ENCODE assay signal across 23 mouse cellular contexts in genomic region chr7:143722646-143723045, GRCm38 (mm10). TPM values are rescaled to one million over a fixed set of nuclear protein-coding genes. Genes with fewer than 3 reads are reported as not detected.
DNase-seq lines count a peak whose midpoint lies in the region; ATAC-seq and TF ChIP-seq lines count a peak whose summit lies in the region.
"Had no signal": no experiment of that assay in that cellular context is flagged by ENCODE, and none has a peak within 500 bp of the region (broad histone marks: within the 10 kb centered on the region; RNA-seq: fewer than 3 reads in every experiment).

No protein-coding gene starts in this region.

- peak overlapping the region; percentile 93; the same call in 1 of the 2 replicates for H3K27ac ChIP-seq in lung, embryonic 16.5 days (ENCODE audit: low read length)
- H3K27ac ChIP-seq in stomach, postnatal 0 days (replicated peaks), result peak overlapping the region; percentile 94
- H3K27ac ChIP-seq: heart, adult 2 months; hindbrain, embryonic 13.5 days; kidney, postnatal 0 days; left cerebral cortex, adult 2 months; limb, embryonic 12.5 days; liver, embryonic 14.5 days; macrophage; midbrain, embryonic 13.5 days had no signal

- DNase-seq in frontal cortex, postnatal 25 days (ENCODE audit: low spot score in 2 of 2), result no peak
- no peak for DNase-seq in lung, adult 2 months
- peak; percentile 47 for DNase-seq in layer of hippocampus, adult 9-11 months
- DNase-seq in stomach, postnatal 0 days (ENCODE audit: low spot score), result no peak
- no peak for DNase-seq in MN1 (ENCODE audit: low spot score)
- DNase-seq: cerebellum, adult 11 months; cerebellum, postnatal 36 days; heart, adult 2 months; right cerebral cortex, postnatal 25 days; thymus, postnatal 14 days had no signal

- no peak for TF ChIP-seq EP300 in stomach, postnatal 0 days (optimal IDR thresholded peaks at IDR 0.05)

- H3K4me3 ChIP-seq in lung, embryonic 16.5 days (ENCODE audit: low read length), result no peak overlapping the region
- H3K4me3 ChIP-seq in lung, adult 2 months (replicated peaks; ENCODE audit: extremely low read depth, low read depth, low read length), result no peak overlapping the region
- no peak overlapping the region for H3K4me3 ChIP-seq in stomach, postnatal 0 days (ENCODE audit: low read depth, low read length)
- H3K4me3 ChIP-seq: heart, adult 2 months; hindbrain, embryonic 13.5 days; left cerebral cortex, adult 2 months; limb, embryonic 12.5 days; midbrain, embryonic 13.5 days had no signal

- no peak overlapping the region for H3K4me2 ChIP-seq in lung, embryonic 16.5 days (ENCODE audit: low read depth, low read length)
- no peak overlapping the region for H3K4me2 ChIP-seq in stomach, postnatal 0 days (replicated peaks; ENCODE audit: low read depth)
- H3K4me2 ChIP-seq: hindbrain, embryonic 13.5 days; limb, embryonic 12.5 days; midbrain, embryonic 13.5 days had no signal

- peaks cover 27% of the 10 kb centered on the region for H3K4me1 ChIP-seq in lung, embryonic 16.5 days (replicated peaks; ENCODE audit: control insufficient read depth, insufficient read depth, low read length)
- H3K4me1 ChIP-seq in lung, adult 2 months (ENCODE audit: control insufficient read depth, insufficient read depth, low read length), result peaks cover 19% of the 10 kb centered on the region
- no peaks in the 10 kb centered on the region for H3K4me1 ChIP-seq in stomach, postnatal 0 days (replicated peaks; ENCODE audit: control insufficient read depth, insufficient read depth)
- H3K4me1 ChIP-seq: limb, embryonic 12.5 days had no signal

- TF ChIP-seq POLR2A in lung, adult 2 months (IDR thresholded peaks at IDR 0.05; ENCODE audit: borderline replicate concordance, extremely low read depth, low read depth, low read length), result no peak

- ATAC-seq in frontal cortex, adult (ENCODE audit: low TSS enrichment), result peak; percentile 83
- no peak for ATAC-seq in lung, embryonic 16.5 days (ENCODE audit: low read depth)
- ATAC-seq in stomach, postnatal 0 days (ENCODE audit: low FRiP score, low TSS enrichment), result no peak
- ATAC-seq: CD4-positive, CD25-positive, alpha-beta regulatory T cell, adult 4 months; midbrain, embryonic 13.5 days had no signal

- no peak for TF ChIP-seq CTCF in lung, adult 2 months (IDR thresholded peaks at IDR 0.05; ENCODE audit: insufficient read depth, low read length)
- TF ChIP-seq CTCF in stomach, postnatal 0 days (IDR thresholded peaks at IDR 0.05; ENCODE audit: low read depth), result no peak

- no peak overlapping the region for H3K9ac ChIP-seq in lung, embryonic 16.5 days (ENCODE audit: low read length)
- no peak overlapping the region for H3K9ac ChIP-seq in stomach, postnatal 0 days (ENCODE audit: low read length)
- H3K9ac ChIP-seq: hindbrain, embryonic 13.5 days; limb, embryonic 12.5 days; liver, embryonic 14.5 days; midbrain, embryonic 13.5 days had no signal

- 85% methylated on average over 5 of the region's 5 CpGs for WGBS in lung, embryonic 16.5 days
- 67% methylated on average over 5 of the region's 5 CpGs for WGBS in lung, adult 2 months
- WGBS in stomach, postnatal 0 days, result 66% methylated on average over 5 of the region's 5 CpGs

- 0 out of 2 replicates have a peak, but pooled peaks cover 3% of the 10 kb centered on the region for H3K36me3 ChIP-seq in lung, embryonic 16.5 days (ENCODE audit: control insufficient read depth, insufficient read depth, low read length)
- H3K36me3 ChIP-seq in stomach, postnatal 0 days (ENCODE audit: control insufficient read depth, insufficient read depth, low read length), result no peaks in the 10 kb centered on the region; the same call in none of the 2 replicates
- H3K36me3 ChIP-seq: midbrain, embryonic 13.5 days had no signal

- no peaks in the 10 kb centered on the region for H3K9me3 ChIP-seq in lung, embryonic 16.5 days (ENCODE audit: control insufficient read depth, low read length)
- H3K9me3 ChIP-seq in stomach, postnatal 0 days (ENCODE audit: control insufficient read depth, low read length), result no peaks in the 10 kb centered on the region
- H3K9me3 ChIP-seq: hindbrain, embryonic 13.5 days; limb, embryonic 12.5 days; midbrain, embryonic 13.5 days had no signal

- H3K27me3 ChIP-seq in lung, embryonic 16.5 days (ENCODE audit: control insufficient read depth, insufficient read depth, low read depth, low read length), result no peaks in the 10 kb centered on the region
- H3K27me3 ChIP-seq in stomach, postnatal 0 days (ENCODE audit: control insufficient read depth, insufficient read depth, low read length), result no peaks in the 10 kb centered on the region
- H3K27me3 ChIP-seq: hindbrain, embryonic 13.5 days; limb, embryonic 12.5 days; midbrain, embryonic 13.5 days had no signal

RNA-seq across cellular contexts. Expression of gene Osbpl5, which starts 34.1 kb away (rescaled TPM):
- polyA plus RNA-seq in lung, embryonic 16.5 days (2015; fragmentation: Nextera tagmentation; extraction: Ambion mirVana), result 45.5 and 48.3 TPM in 2 replicates
- 103 and 125 TPM in 2 replicates for polyA plus RNA-seq in lung, adult 2 months (2012; rRNA removed)
- 29.9 and 32.0 TPM in 2 replicates for polyA plus RNA-seq in stomach, postnatal 0 days (2015; fragmentation: Nextera tagmentation; extraction: Ambion mirVana)

RNA-seq across cellular contexts. Expression of gene Tnfrsf23, which starts 37.0 kb away (rescaled TPM):
- 1.5 and 1.9 TPM in 2 replicates for polyA plus RNA-seq in lung, embryonic 16.5 days (2015; fragmentation: Nextera tagmentation; extraction: Ambion mirVana)
- 3.0 and 5.3 TPM in 2 replicates for polyA plus RNA-seq in lung, adult 2 months (2012; rRNA removed)
- polyA plus RNA-seq in stomach, postnatal 0 days (2015; fragmentation: Nextera tagmentation; extraction: Ambion mirVana), result 2.9 and 4.0 TPM in 2 replicates

RNA-seq across cellular contexts. Expression of gene Mrgprg, which starts 44.1 kb away (rescaled TPM):
- polyA plus RNA-seq in lung, embryonic 16.5 days (2015; fragmentation: Nextera tagmentation; extraction: Ambion mirVana), result not detected in 2 replicates
- not detected in 2 replicates for polyA plus RNA-seq in lung, adult 2 months (2012; rRNA removed)
- not detected in 2 replicates for polyA plus RNA-seq in stomach, postnatal 0 days (2015; fragmentation: Nextera tagmentation; extraction: Ambion mirVana)
- polyA plus RNA-seq: CD4-positive, CD25-positive, alpha-beta regulatory T cell, adult 4 months; embryonic facial prominence, embryonic 11.5 days; heart, embryonic 16.5 days; hindbrain, embryonic 13.5 days; intestine, embryonic 16.5 days; kidney, postnatal 0 days; limb, embryonic 12.5 days; liver, embryonic 14.5 days; macrophage; midbrain, embryonic 13.5 days had no signal
